Mouse (Mus musculus): Measurements from ENCODE around the gene Vamp8. TPM values are rescaled to one million over a fixed set of nuclear protein-coding genes. Genes with fewer than 3 reads are reported as not detected.

The Vamp8 gene
- polyA plus RNA-seq, 1 experiment from 2014 or later, result 137 TPM

DNA sequence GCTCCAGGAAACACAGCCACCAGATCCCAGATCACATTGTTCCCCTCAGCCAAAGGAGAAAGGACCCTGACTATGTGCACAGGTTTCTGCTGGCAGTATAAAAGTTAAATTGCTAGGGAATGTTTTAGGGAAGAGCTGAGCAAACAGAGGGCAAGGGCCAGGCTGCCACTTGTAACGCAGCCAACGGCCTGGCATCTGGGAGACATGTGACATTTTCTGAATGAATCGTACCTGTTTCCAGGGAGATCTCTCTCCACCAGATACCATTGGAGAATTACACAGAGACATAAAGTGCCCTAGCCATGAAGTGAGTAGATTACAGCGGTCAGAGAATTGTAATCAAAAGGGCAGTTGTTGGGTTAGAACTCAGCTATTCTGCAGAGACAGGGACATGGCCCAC is 17.3 kb downstream of the Vamp8 start:
- H3K27me3 ChIP-seq (ENCODE audit: control insufficient read depth, insufficient read depth, low read length), result no peaks in the 10 kb centered on the region
- WGBS (ENCODE audit: insufficient replicate concordance), result 84% methylated on average over 4 of the region's 4 CpGs
- no peak overlapping the region for H3K4me2 ChIP-seq
- no peaks in the 10 kb centered on the region for H3K9me3 ChIP-seq (replicated peaks; ENCODE audit: control insufficient read depth, low read length)
- peaks cover 20% of the 10 kb centered on the region for H3K4me1 ChIP-seq (ENCODE audit: control insufficient read depth, insufficient read depth, low read length)
- no peak overlapping the region for H3K4me3 ChIP-seq (ENCODE audit: low read depth, low read length)
- H3K27ac ChIP-seq (ENCODE audit: low read depth, low read length), result 0 out of 2 replicates have a peak overlapping the region, but pooled peaks have one; percentile 10
- no peak overlapping the region for H3K9ac ChIP-seq (ENCODE audit: low read depth, low read length)
- ATAC-seq (replicated peaks; ENCODE audit: insufficient number of reproducible peaks, low FRiP score, low TSS enrichment), result no peak
- no peaks in the 10 kb centered on the region for H3K36me3 ChIP-seq (ENCODE audit: control insufficient read depth, insufficient read depth, low read length)

DNA sequence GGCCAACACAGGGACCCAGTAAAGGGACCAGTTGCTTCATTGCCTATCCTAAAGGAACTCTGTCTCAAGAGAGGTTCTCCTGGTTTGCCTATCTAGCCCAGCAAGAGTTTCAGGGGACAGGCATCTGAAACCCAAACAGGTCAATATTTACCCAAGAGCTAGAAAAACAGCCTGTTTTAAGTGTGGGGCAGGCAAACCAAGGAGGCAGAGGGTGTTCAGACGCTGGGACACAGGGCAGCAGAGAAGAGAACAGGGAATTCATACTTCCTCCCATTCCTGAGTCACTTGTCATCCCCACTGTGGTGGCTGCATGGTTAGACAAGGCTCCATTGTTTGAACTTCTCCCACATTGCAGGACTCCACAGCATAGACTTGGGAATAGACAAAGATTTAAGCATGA is 18.9 kb downstream of the Vamp8 start:
- H3K9me3 ChIP-seq (replicated peaks; ENCODE audit: control insufficient read depth, low read length), result no peaks in the 10 kb centered on the region
- no peak overlapping the region for H3K4me3 ChIP-seq (ENCODE audit: low read depth, low read length)
- no peaks in the 10 kb centered on the region for H3K36me3 ChIP-seq (ENCODE audit: control insufficient read depth, insufficient read depth, low read length)
- H3K4me1 ChIP-seq (ENCODE audit: control insufficient read depth, insufficient read depth, low read length), result peaks cover 20% of the 10 kb centered on the region
- 24% methylated on average over 1 of the region's 1 CpGs for WGBS (ENCODE audit: insufficient replicate concordance)
- H3K4me2 ChIP-seq, result peak overlapping the region; percentile 1; the same call in 1 of the 2 replicates
- no peaks in the 10 kb centered on the region for H3K27me3 ChIP-seq (ENCODE audit: control insufficient read depth, insufficient read depth, low read length)
- no peak for ATAC-seq (replicated peaks; ENCODE audit: insufficient number of reproducible peaks, low FRiP score, low TSS enrichment)
- peak overlapping the region; percentile 88 for H3K27ac ChIP-seq (ENCODE audit: low read depth, low read length)
- H3K9ac ChIP-seq (ENCODE audit: low read depth, low read length), result peak overlapping the region; percentile 46; the same call in 1 of the 2 replicates

- Histone ChIP-seq H3K9ac (ENCODE audit: low read depth, low read length) (peak overlapping the region; percentile 46; the same call in 1 of the 2 replicates), H3K27me3 (ENCODE audit: control insufficient read depth, insufficient read depth, low read length) (no peaks in the 10 kb centered on the region), H3K4me3 (ENCODE audit: low read depth, low read length) (no peak overlapping the region), H3K4me2 (peak overlapping the region; percentile 1; the same call in 1 of the 2 replicates), H3K9me3 (replicated peaks; ENCODE audit: control insufficient read depth, low read length) (no peaks in the 10 kb centered on the region), H3K4me1 (ENCODE audit: control insufficient read depth, insufficient read depth, low read length) (peaks cover 20% of the 10 kb centered on the region), H3K27ac (ENCODE audit: low read depth, low read length) (peak overlapping the region; percentile 88), H3K36me3 (ENCODE audit: control insufficient read depth, insufficient read depth, low read length) (no peaks in the 10 kb centered on the region)
- ATAC-seq (replicated peaks; ENCODE audit: insufficient number of reproducible peaks, low FRiP score, low TSS enrichment), result peak; percentile 56
- 22% methylated on average over 5 of the region's 5 CpGs for WGBS (ENCODE audit: insufficient replicate concordance)
Measured at GRCm38 (mm10) chr6:72371147-72371546, 19.4 kb downstream of the Vamp8 start.

- ATAC-seq (replicated peaks; ENCODE audit: insufficient number of reproducible peaks, low FRiP score, low TSS enrichment), result no peak
- no peak overlapping the region for H3K27ac ChIP-seq (ENCODE audit: low read depth, low read length)
- H3K4me1 ChIP-seq (ENCODE audit: control insufficient read depth, insufficient read depth, low read length), result peaks cover 20% of the 10 kb centered on the region
- no peak overlapping the region for H3K4me3 ChIP-seq (ENCODE audit: low read depth, low read length)
- H3K9me3 ChIP-seq (replicated peaks; ENCODE audit: control insufficient read depth, low read length), result no peaks in the 10 kb centered on the region
- H3K4me2 ChIP-seq, result no peak overlapping the region
- 77% methylated on average over 12 of the region's 12 CpGs for WGBS (ENCODE audit: insufficient replicate concordance)
- no peak overlapping the region for H3K9ac ChIP-seq (ENCODE audit: low read depth, low read length)
- no peaks in the 10 kb centered on the region for H3K27me3 ChIP-seq (ENCODE audit: control insufficient read depth, insufficient read depth, low read length)
- H3K36me3 ChIP-seq (ENCODE audit: control insufficient read depth, insufficient read depth, low read length), result no peaks in the 10 kb centered on the region
Measured at GRCm38 (mm10) chr6:72370091-72370490, 20.4 kb downstream of the Vamp8 start.

DNA sequence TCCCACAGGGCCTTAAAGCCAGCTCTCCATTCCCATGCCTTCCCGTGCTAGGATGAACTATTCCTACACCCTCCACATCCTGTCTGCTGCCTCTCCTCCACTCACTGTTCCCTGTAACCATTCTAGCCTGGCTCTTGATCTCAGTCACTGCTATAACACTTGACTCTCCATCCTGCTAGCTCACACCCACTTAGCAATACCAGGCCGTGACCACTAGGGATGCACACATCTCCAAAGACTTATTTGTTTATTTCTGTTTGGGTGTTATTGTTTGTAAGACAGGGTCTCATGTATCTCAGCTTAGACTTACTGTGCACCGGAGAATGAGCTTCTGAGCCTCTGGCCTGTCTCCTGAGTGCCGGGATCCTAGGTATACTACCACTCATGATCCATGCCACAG is 20.9 kb downstream of the Vamp8 start:
- H3K27ac ChIP-seq (ENCODE audit: low read depth, low read length), result no peak overlapping the region
- no peaks in the 10 kb centered on the region for H3K27me3 ChIP-seq (ENCODE audit: control insufficient read depth, insufficient read depth, low read length)
- no peak overlapping the region for H3K4me3 ChIP-seq (ENCODE audit: low read depth, low read length)
- H3K9ac ChIP-seq (ENCODE audit: low read depth, low read length), result no peak overlapping the region
- no peak overlapping the region for H3K4me2 ChIP-seq
- H3K9me3 ChIP-seq (replicated peaks; ENCODE audit: control insufficient read depth, low read length), result no peaks in the 10 kb centered on the region
- no peak for ATAC-seq (replicated peaks; ENCODE audit: insufficient number of reproducible peaks, low FRiP score, low TSS enrichment)
- WGBS (ENCODE audit: insufficient replicate concordance), result 72% methylated on average over 4 of the region's 4 CpGs
- no peaks in the 10 kb centered on the region for H3K36me3 ChIP-seq (ENCODE audit: control insufficient read depth, insufficient read depth, low read length)
- peaks cover 20% of the 10 kb centered on the region for H3K4me1 ChIP-seq (ENCODE audit: control insufficient read depth, insufficient read depth, low read length)

GRCm38 (mm10) chr6:72367460-72367974 is 23.0 kb downstream of the Vamp8 start:
- H3K4me2 ChIP-seq, result no peak overlapping the region
- no peaks in the 10 kb centered on the region for H3K36me3 ChIP-seq (ENCODE audit: control insufficient read depth, insufficient read depth, low read length)
- no peaks in the 10 kb centered on the region for H3K9me3 ChIP-seq (replicated peaks; ENCODE audit: control insufficient read depth, low read length)
- 71% methylated on average over 4 of the region's 4 CpGs for WGBS (ENCODE audit: insufficient replicate concordance)
- no peak for ATAC-seq (replicated peaks; ENCODE audit: insufficient number of reproducible peaks, low FRiP score, low TSS enrichment)
- peaks cover 11% of the 10 kb centered on the region for H3K4me1 ChIP-seq (ENCODE audit: control insufficient read depth, insufficient read depth, low read length)
- no peak overlapping the region for H3K27ac ChIP-seq (ENCODE audit: low read depth, low read length)
- H3K27me3 ChIP-seq (ENCODE audit: control insufficient read depth, insufficient read depth, low read length), result no peaks in the 10 kb centered on the region
- no peak overlapping the region for H3K9ac ChIP-seq (ENCODE audit: low read depth, low read length)
- H3K4me3 ChIP-seq (ENCODE audit: low read depth, low read length), result no peak overlapping the region

- H3K4me2 ChIP-seq, result no peak within 1 kb of the TSS
- ATAC-seq (replicated peaks; ENCODE audit: insufficient number of reproducible peaks, low FRiP score, low TSS enrichment), result no peak
- H3K36me3 ChIP-seq (ENCODE audit: control insufficient read depth, insufficient read depth, low read length), result no peaks in the 10 kb centered on the region
- H3K4me1 ChIP-seq (ENCODE audit: control insufficient read depth, insufficient read depth, low read length), result peaks cover 11% of the 10 kb centered on the region
- no peak within 1 kb of the TSS for H3K4me3 ChIP-seq (ENCODE audit: low read depth, low read length)
- no peak within 1 kb of the TSS for H3K27ac ChIP-seq (ENCODE audit: low read depth, low read length)
- 64% methylated on average over 4 of the region's 4 CpGs for WGBS (ENCODE audit: insufficient replicate concordance)
- H3K9me3 ChIP-seq (replicated peaks; ENCODE audit: control insufficient read depth, low read length), result no peaks in the 10 kb centered on the region
- H3K27me3 ChIP-seq (ENCODE audit: control insufficient read depth, insufficient read depth, low read length), result no peaks in the 10 kb centered on the region
- H3K9ac ChIP-seq (ENCODE audit: low read depth, low read length), result no peak within 1 kb of the TSS
Measured at GRCm38 (mm10) chr6:72366844-72367443, 23.6 kb downstream of the Vamp8 start, which contains the start of gene Rnf181. Gene Rnf181 (minus strand): TSS chr6:72366956.

GRCm38 (mm10) chr6:72366304-72366703 is 24.2 kb downstream of the Vamp8 start:
- H3K9me3 ChIP-seq (replicated peaks; ENCODE audit: control insufficient read depth, low read length), result no peaks in the 10 kb centered on the region
- H3K4me3 ChIP-seq (ENCODE audit: low read depth, low read length), result no peak overlapping the region
- no peak for ATAC-seq (replicated peaks; ENCODE audit: insufficient number of reproducible peaks, low FRiP score, low TSS enrichment)
- H3K4me2 ChIP-seq, result no peak overlapping the region
- no peak overlapping the region for H3K9ac ChIP-seq (ENCODE audit: low read depth, low read length)
- H3K36me3 ChIP-seq (ENCODE audit: control insufficient read depth, insufficient read depth, low read length), result no peaks in the 10 kb centered on the region
- H3K27ac ChIP-seq (ENCODE audit: low read depth, low read length), result no peak overlapping the region
- no peaks in the 10 kb centered on the region for H3K27me3 ChIP-seq (ENCODE audit: control insufficient read depth, insufficient read depth, low read length)
- H3K4me1 ChIP-seq (ENCODE audit: control insufficient read depth, insufficient read depth, low read length), result peaks cover 13% of the 10 kb centered on the region
- WGBS (ENCODE audit: insufficient replicate concordance), result 67% methylated on average over 3 of the region's 3 CpGs

DNA sequence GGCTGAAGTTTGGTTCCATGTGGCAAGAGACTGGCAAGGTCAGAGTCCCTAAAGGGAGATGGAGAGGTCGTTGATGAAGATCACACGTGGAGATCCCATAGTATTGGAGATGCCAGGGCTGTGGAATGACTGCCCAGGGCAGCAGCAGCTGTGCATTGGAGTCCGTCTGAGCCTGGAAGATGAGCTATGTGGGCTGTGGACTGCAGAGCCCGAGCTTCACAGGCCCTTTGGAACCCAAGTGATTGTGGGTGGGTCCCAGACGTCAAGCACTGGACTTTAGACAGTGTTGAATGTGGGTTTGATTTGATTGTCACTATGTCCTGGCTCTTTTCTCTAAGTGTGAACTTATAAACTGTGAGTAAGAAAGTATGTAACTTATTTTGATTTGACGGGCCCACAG is 25.5 kb downstream of the Vamp8 start:
- Histone ChIP-seq H3K9me3 (replicated peaks; ENCODE audit: control insufficient read depth, low read length) (no peaks in the 10 kb centered on the region), H3K9ac (ENCODE audit: low read depth, low read length) (no peak overlapping the region), H3K27me3 (ENCODE audit: control insufficient read depth, insufficient read depth, low read length) (no peaks in the 10 kb centered on the region), H3K4me2 (no peak overlapping the region), H3K27ac (ENCODE audit: low read depth, low read length) (no peak overlapping the region), H3K4me1 (ENCODE audit: control insufficient read depth, insufficient read depth, low read length) (peaks cover 14% of the 10 kb centered on the region), H3K4me3 (ENCODE audit: low read depth, low read length) (no peak overlapping the region), H3K36me3 (ENCODE audit: control insufficient read depth, insufficient read depth, low read length) (0 out of 2 replicates have a peak, but pooled peaks cover 5% of the 10 kb centered on the region)
- no peak for ATAC-seq (replicated peaks; ENCODE audit: insufficient number of reproducible peaks, low FRiP score, low TSS enrichment)
- whole genome bisulfite sequencing (ENCODE audit: insufficient replicate concordance), result 78% methylated on average over 6 of the region's 6 CpGs

All from heart, embryonic 11.5 days (tissue).